Mouse (Mus musculus): ENCODE measurements around the gene Tns1.

GRCm38 (mm10) chr1:74082841-74083463 is 41.3 kb downstream of the Tns1 start:
- TF ChIP-seq CTCF (IDR thresholded peaks at IDR 0.05; ENCODE audit: low read depth, low read length), result peak; percentile 93
- no peak for TF ChIP-seq EP300 (IDR thresholded peaks at IDR 0.05; ENCODE audit: insufficient read depth, low read depth, low read length)

Measured in ES-Bruce4 (cell line).